Mouse (Mus musculus) spleen, embryonic (tissue): ENCODE data around the gene Tgfbr3.

Experiments
- CTCF ChIA-PET: fragments of 350-600 bp; sonication (Branson Sonifier 250); formaldehyde crosslinking; loops from one replicate; lab custom pipeline; 2022; lab: Charles Lee

Gene Tgfbr3

GRCm38 (mm10) chr5:107289234-107289764 is at the start of gene Tgfbr3:
TSS of gene Tgfbr3 (minus strand) at chr5:107289629.
- CTCF ChIA-PET: no interaction called here

- CTCF ChIA-PET: no interaction called here
These were observed 41.5 kb upstream of the Tgfbr3 start, which contains the start of gene Brdt for GRCm38 (mm10) chr5:107330916-107331421. TSS of gene Brdt (plus strand) at chr5:107331159.

- CTCF ChIA-PET: no interaction called here
These were observed 31.3 kb upstream of the Tgfbr3 start for GRCm38 (mm10) chr5:107320703-107321102.

- CTCF ChIA-PET: no interaction called here
These were observed 27.7 kb upstream of the Tgfbr3 start for GRCm38 (mm10) chr5:107317141-107317540.

- CTCF ChIA-PET: no interaction called here
These were observed 18.0 kb upstream of the Tgfbr3 start for GRCm38 (mm10) chr5:107307432-107307831.

GRCm38 (mm10) chr5:107304117-107304825 is 14.8 kb upstream of the Tgfbr3 start:
- CTCF ChIA-PET: interaction anchor here (0.6 kb wide), 1 partner anchor 24 kb away, joined by 3 read pairs; no protein-coding TSS in a partner anchor

GRCm38 (mm10) chr5:107303350-107303861 is 14.0 kb upstream of the Tgfbr3 start:
- CTCF ChIA-PET: interaction anchor here (0.7 kb wide), 1 partner anchor 614 kb away, joined by 3 read pairs; no protein-coding TSS in a partner anchor

- CTCF ChIA-PET: interaction anchor here (0.7 kb wide), 1 partner anchor 928 kb away, joined by 5 read pairs; no protein-coding TSS in a partner anchor
These were observed 9.4 kb upstream of the Tgfbr3 start for GRCm38 (mm10) chr5:107298854-107299253.

- CTCF ChIA-PET: no interaction called here
These were observed 7.3 kb upstream of the Tgfbr3 start for GRCm38 (mm10) chr5:107296512-107297322.

- CTCF ChIA-PET: no interaction called here
These were observed 6.5 kb upstream of the Tgfbr3 start for GRCm38 (mm10) chr5:107295817-107296511.

GRCm38 (mm10) chr5:107295061-107295816 is 5.8 kb upstream of the Tgfbr3 start:
- CTCF ChIA-PET: no interaction called here

- CTCF ChIA-PET: no interaction called here
These were observed 4.6 kb upstream of the Tgfbr3 start for GRCm38 (mm10) chr5:107294041-107294440.

GRCm38 (mm10) chr5:107289986-107290385 is 557 bp upstream of the Tgfbr3 start:
- CTCF ChIA-PET: no interaction called here

GRCm38 (mm10) chr5:107288427-107289233 is 799 bp downstream of the Tgfbr3 start:
- CTCF ChIA-PET: no interaction called here

- CTCF ChIA-PET: no interaction called here
These were observed 1.5 kb downstream of the Tgfbr3 start for GRCm38 (mm10) chr5:107287908-107288267.

GRCm38 (mm10) chr5:107287254-107287907 is 2.0 kb downstream of the Tgfbr3 start:
- CTCF ChIA-PET: no interaction called here

GRCm38 (mm10) chr5:107285563-107285962 is 3.9 kb downstream of the Tgfbr3 start:
- CTCF ChIA-PET: no interaction called here

GRCm38 (mm10) chr5:107283935-107284524 is 5.4 kb downstream of the Tgfbr3 start:
- CTCF ChIA-PET: no interaction called here
